Comparison of ENCODE assay signal across 9 mouse cellular contexts in the genomic region with DNA sequence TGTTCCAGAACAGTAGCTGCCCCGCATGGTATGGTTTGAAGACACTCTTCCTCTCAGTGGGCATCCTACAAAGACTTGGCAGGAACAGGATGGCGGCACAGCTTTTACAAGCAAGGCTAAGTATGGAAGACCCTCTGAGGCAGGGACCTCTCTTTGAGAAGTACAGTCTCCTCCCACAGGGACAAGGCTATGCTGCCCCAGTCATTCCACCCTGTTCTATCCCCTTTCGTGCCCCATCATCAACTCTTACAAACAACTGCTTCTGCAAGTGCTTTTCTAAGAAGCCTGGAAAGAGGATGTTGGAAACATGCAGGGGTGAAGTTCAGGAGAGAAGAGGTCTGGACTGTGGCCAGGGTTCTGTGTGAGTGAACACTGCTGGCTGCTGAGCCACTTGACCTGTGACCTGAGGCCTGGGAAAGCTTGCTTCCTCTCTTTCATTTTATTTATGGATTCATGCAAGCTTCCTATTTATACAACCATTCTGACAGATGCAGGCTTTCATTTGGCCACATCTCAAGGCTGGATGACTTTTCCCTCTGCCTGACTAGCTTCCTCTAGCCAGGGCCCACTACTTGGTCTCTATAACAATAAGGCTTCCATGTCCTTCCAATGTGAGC.
DNase-seq lines count a peak whose midpoint lies in the region; ATAC-seq lines count a peak whose summit lies in the region.
"Had no signal": no experiment of that assay in that cellular context is flagged by ENCODE, and none has a peak within 500 bp of the region (broad histone marks: within the 10 kb centered on the region; RNA-seq: fewer than 3 reads in every experiment).

No protein-coding gene starts in this region.

- ATAC-seq in stomach, embryonic 16.5 days (ENCODE audit: insufficient read depth, low FRiP score): peak; percentile 79
- no peak for ATAC-seq in monocyte, adult 5-6 weeks (replicated peaks; ENCODE audit: insufficient number of reproducible peaks, low FRiP score, low TSS enrichment, poor library complexity, severe bottlenecking)

- no peaks in the 10 kb centered on the region for H3K27me3 ChIP-seq in stomach, embryonic 16.5 days (ENCODE audit: control insufficient read depth, insufficient read depth, low read length)

- H3K9me3 ChIP-seq in stomach, embryonic 16.5 days (replicated peaks; ENCODE audit: control insufficient read depth, low read length): peaks cover 4% of the 10 kb centered on the region; the same call in 1 of the 2 replicates

- intact Hi-C loops in left cerebral cortex, postnatal 36 days (cut with DNase I): no loop called here

- DNase-seq in ovary, adult 18-20 months (ENCODE audit: low spot score): peak; percentile 9
- no peak for DNase-seq in ovary, postnatal 10 days (ENCODE audit: low spot score)
- peak; percentile 80 to 89 for DNase-seq in heart, adult 9 months (ENCODE audit: low spot score in 2 of 2)
- peak; percentile 91 for DNase-seq in kidney, postnatal 14 days
- no peak for DNase-seq in urinary bladder, adult 2 months (ENCODE audit: low spot score)
- no peak for DNase-seq in left cerebral cortex, postnatal 36 days (ENCODE audit: low spot score in 2 of 2)
- DNase-seq: cerebellum, postnatal 14 days had no signal

- H3K4me1 ChIP-seq in stomach, embryonic 16.5 days (ENCODE audit: control insufficient read depth, insufficient read depth, low read length): no peaks in the 10 kb centered on the region

- 76% methylated on average over 3 of the region's 3 CpGs for WGBS in stomach, embryonic 16.5 days

- no peak overlapping the region for H3K4me3 ChIP-seq in stomach, embryonic 16.5 days (replicated peaks; ENCODE audit: low read length)

- no peak overlapping the region for H3K9ac ChIP-seq in stomach, embryonic 16.5 days (ENCODE audit: low read length)

- no peak overlapping the region for H3K4me2 ChIP-seq in stomach, embryonic 16.5 days (ENCODE audit: low read depth, low read length)

- no peaks in the 10 kb centered on the region for H3K36me3 ChIP-seq in stomach, embryonic 16.5 days (ENCODE audit: control insufficient read depth, insufficient read depth, low read length)

- H3K27ac ChIP-seq in stomach, embryonic 16.5 days (ENCODE audit: low read length): peak overlapping the region; percentile 64

Comparison
In these comparisons a context has a peak if more than half of its experiments do, and no peak if none do; other contexts are left out.
1. DNase-seq: peak in ovary, adult 18-20 months (single experiment), heart, adult 9 months (2 of 2) and kidney, postnatal 14 days (single experiment); none in ovary, postnatal 10 days (single experiment), urinary bladder, adult 2 months (single experiment) and left cerebral cortex, postnatal 36 days (0 of 2).